Mouse (Mus musculus): ENCODE results near the gene Rab11b.
A peak's percentile ranks its signal among the peaks of the same experiment; 100 is the strongest.

Rab11b gene

GRCm38 (mm10) chr17:33718944-33719725 is 41.2 kb downstream of the Rab11b start:
- DNase-seq (ENCODE audit: extremely low read depth, insufficient read length, low spot score): no peak

DNA sequence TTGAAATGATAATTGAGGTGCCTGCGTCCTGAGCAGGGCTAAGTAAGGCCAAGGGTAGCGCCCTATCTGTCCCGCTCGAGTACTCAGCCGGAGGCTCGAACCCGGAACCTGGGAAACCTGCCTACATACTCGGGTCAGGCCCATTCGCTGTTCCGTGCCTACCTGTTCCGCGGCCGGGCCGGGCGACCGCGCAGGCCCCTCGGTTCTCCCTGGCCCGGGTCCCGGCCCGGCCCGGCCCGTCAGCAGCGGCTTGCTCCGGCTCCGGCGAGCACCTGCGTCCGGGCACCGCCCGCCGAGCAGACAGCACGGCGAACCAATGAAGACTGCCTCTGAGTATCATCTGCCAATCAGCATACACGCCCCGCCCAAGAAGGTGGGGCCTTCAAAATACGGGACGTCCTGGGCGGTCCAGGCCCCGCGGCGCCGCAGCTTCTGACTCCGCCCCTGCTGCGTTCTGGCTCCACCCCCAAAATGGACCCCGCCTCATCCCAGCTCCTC is 41.9 kb downstream of the Rab11b start, which contains the start of gene March2:
Gene March2, minus strand, starts transcription at position 287 of the 498 bp plus-strand sequence.
- DNase-seq (ENCODE audit: extremely low read depth, insufficient read length, low spot score): peak; percentile 97

DNA sequence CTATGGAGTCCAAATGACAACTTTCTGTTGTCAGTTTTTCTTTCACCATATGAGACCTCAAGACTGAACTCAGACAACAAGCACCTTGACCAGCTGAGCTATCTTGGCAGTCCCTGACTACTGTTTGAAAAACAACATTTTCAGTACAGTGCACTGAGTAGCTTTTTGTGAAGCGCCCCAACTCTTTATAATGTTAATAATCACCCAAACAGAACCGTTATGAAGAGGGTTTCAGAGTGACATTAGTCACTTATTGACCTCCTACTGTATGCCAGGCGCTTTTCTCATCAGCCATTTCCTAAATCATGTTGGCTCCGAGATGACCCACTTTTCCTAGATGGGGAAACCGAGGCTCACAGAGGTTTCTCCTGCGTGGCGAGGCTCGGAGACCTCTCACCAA is 42.3 kb downstream of the Rab11b start:
- no peak for DNase-seq (ENCODE audit: extremely low read depth, insufficient read length, low spot score)

GRCm38 (mm10) chr17:33717246-33717645 is 43.1 kb downstream of the Rab11b start:
- DNase-seq (ENCODE audit: extremely low read depth, insufficient read length, low spot score): no peak

- DNase-seq (ENCODE audit: extremely low read depth, insufficient read length, low spot score): no peak
Measured at GRCm38 (mm10) chr17:33714779-33715178, 45.6 kb downstream of the Rab11b start.

GRCm38 (mm10) chr17:33713271-33713670 is 47.1 kb downstream of the Rab11b start:
- DNase-seq (ENCODE audit: extremely low read depth, insufficient read length, low spot score): no peak

DNA sequence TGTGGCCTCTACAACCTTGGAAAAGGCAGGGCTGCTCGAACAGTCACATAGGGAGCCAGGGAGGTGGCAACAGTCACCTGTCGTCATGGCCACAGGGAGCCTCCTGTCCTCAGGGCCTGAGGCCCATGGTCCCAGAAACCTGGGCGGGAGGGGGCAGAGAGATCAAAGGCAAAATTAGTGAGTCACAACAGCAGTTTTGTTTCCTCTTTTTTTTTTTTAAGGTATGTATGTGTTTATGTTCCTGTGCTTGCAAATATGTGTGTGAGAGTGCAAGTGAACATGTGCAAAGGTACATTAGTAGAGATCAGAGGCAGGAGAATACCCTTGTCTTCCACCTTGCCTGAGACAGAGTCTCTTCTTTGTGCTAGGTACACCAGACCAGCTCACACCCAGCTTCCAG is 50.5 kb downstream of the Rab11b start:
- DNase-seq (ENCODE audit: extremely low read depth, insufficient read length, low spot score): no peak

GRCm38 (mm10) chr17:33703091-33703490 is 57.2 kb downstream of the Rab11b start:
- DNase-seq (ENCODE audit: extremely low read depth, insufficient read length, low spot score): no peak

DNA sequence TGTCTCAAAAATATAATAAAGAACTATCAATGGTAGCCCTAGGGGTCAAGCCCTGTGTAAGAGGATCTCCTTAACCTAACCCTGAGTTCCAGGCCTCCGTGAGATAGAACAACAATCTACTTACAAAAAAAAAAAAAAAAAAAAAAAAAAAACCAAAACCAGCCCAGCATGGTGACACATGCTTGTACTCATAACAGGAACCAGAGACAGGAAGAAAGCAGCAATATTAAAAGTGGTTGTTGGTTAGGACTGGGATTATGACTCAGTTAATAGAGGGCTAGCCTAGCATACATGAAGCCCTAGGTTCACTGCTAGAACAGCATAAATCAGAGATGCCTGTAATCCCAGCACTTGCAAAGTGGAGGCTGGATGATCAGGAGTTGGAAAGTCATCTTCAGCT is 58.2 kb downstream of the Rab11b start:
- DNase-seq (ENCODE audit: extremely low read depth, insufficient read length, low spot score): no peak

DNA sequence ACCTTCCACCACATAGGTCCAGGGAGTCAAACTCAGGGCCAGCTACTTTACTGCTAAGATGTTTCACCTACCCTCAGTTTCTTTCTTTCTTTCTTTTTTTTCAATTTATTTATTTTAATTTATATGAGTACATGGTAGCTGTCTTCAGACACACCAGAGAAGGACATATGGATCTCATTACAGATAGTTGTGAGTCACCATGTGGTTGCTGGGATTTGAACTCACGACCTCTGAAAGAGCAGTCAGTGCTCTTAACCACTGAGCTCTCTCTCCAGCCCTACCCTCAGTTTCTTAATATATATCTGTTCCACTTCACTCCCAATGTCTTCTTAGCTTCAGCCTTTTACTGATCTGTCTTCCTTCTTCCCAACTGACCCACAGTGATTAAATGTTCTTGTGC is 64.9 kb downstream of the Rab11b start:
- DNase-seq (ENCODE audit: extremely low read depth, insufficient read length, low spot score): no peak
